Mouse (Mus musculus): ENCODE measurements around the gene Aff4. TPM values are rescaled to one million over a fixed set of nuclear protein-coding genes. Genes with fewer than 3 reads are reported as not detected.
"Not testable (repeated sequence)": the region's sequence is repeated elsewhere in the genome, so short reads cannot be mapped to it uniquely, and the experiment has no call there.

Aff4 gene
- total and polyA plus RNA-seq, 3 experiments, result 19.8 to 50.6 (median 22.1) TPM

GRCm38 (mm10) chr11:53316996-53317395 lies 33.6 kb upstream of the Aff4 start:
- no peak for DNase-seq (ENCODE audit: extremely low read depth)
- Histone ChIP-seq H3K9me3 (replicated peaks; ENCODE audit: low read length) (no peaks in the 10 kb centered on the region), H3K4me3 (replicated peaks in 1 of 3; ENCODE audit: low read depth in 2 of 3, low read length in 2 of 3, poor library complexity in 1 of 3) (no peak overlapping the region), H3K36me3 (replicated peaks in 1 of 2; ENCODE audit: control insufficient read depth in 1 of 2, insufficient read depth in 1 of 2, low read length in 1 of 2) (no peaks in the 10 kb centered on the region), H3K4me2 (ENCODE audit: insufficient read depth, low read depth, poor library complexity, severe bottlenecking) (no peak overlapping the region), H3K27ac (ENCODE audit: insufficient read depth, low read depth) (no peak overlapping the region), H3K79me2 (replicated peaks; ENCODE audit: control insufficient read depth, extremely low read depth, insufficient read depth, poor library complexity, severe bottlenecking) (no peaks in the 10 kb centered on the region), H3K4me1 (ENCODE audit: control insufficient read depth in 1 of 2, insufficient read depth in 2 of 2) (peaks cover 0 to 8% of the 10 kb centered on the region in 2 experiments; a peak in 2 of 4 replicates), H3K9ac (ENCODE audit: insufficient read depth, low read depth) (no peak overlapping the region), H3K27me3 (replicated peaks) (no peaks in the 10 kb centered on the region)
- TF ChIP-seq E2F4 (IDR thresholded peaks at IDR 0.05; ENCODE audit: insufficient replicate concordance, low read depth, low read length) (no peak), UBTF (IDR thresholded peaks at IDR 0.05; ENCODE audit: low read depth, low read length) (no peak), MAX (IDR thresholded peaks at IDR 0.05; ENCODE audit: low read length) (no peak), BHLHE40 (IDR thresholded peaks at IDR 0.05; ENCODE audit: low read depth, low read length) (no peak), POLR2AphosphoS2 (IDR thresholded peaks at IDR 0.05; ENCODE audit: low read depth, low read length) (no peak), CHD1 (IDR thresholded peaks at IDR 0.05; ENCODE audit: low read depth, low read length) (no peak), GABPA (IDR thresholded peaks at IDR 0.05; ENCODE audit: insufficient replicate concordance, low read depth, low read length) (no peak)
- dilution Hi-C loops (cut with MboI; ENCODE audit: extremely low pct_ligation_motif_present, extremely low pct_unique_long_range_greater_than_20kb, low sequenced_read_pairs) (no loop called here), in situ Hi-C loops (cut with MboI; ENCODE audit: low pct_ligation_motif_present, low pct_unique_long_range_greater_than_20kb, low sequenced_read_pairs) (no loop called here)

- no peaks in the 10 kb centered on the region for H3K4me1 ChIP-seq (ENCODE audit: control insufficient read depth in 1 of 2, insufficient read depth in 2 of 2)
- dilution Hi-C loops (cut with MboI; ENCODE audit: extremely low pct_ligation_motif_present, extremely low pct_unique_long_range_greater_than_20kb, low sequenced_read_pairs), result no loop called here
- H3K4me3 ChIP-seq (replicated peaks in 1 of 3; ENCODE audit: low read depth in 2 of 3, low read length in 2 of 3, poor library complexity in 1 of 3), result no peak overlapping the region
- no peak overlapping the region for H3K4me2 ChIP-seq (ENCODE audit: insufficient read depth, low read depth, poor library complexity, severe bottlenecking)
- no peak for DNase-seq (ENCODE audit: extremely low read depth)
- no peaks in the 10 kb centered on the region for H3K9me3 ChIP-seq (replicated peaks; ENCODE audit: low read length)
- no peaks in the 10 kb centered on the region for H3K27me3 ChIP-seq (replicated peaks)
- H3K36me3 ChIP-seq (replicated peaks in 1 of 2; ENCODE audit: control insufficient read depth in 1 of 2, insufficient read depth in 1 of 2, low read length in 1 of 2), result no peaks in the 10 kb centered on the region
- no peak overlapping the region for H3K9ac ChIP-seq (ENCODE audit: insufficient read depth, low read depth)
- no peak for TF ChIP-seq RCOR1 (conservative IDR thresholded peaks at IDR 0.05; ENCODE audit: low read depth, low read length)
- TF ChIP-seq IRF4 (IDR thresholded peaks at IDR 0.05; ENCODE audit: low read depth, low read length), result no peak
- no peak for TF ChIP-seq RAD21 (IDR thresholded peaks at IDR 0.05; ENCODE audit: low read depth, low read length)
- TF ChIP-seq BHLHE40 (IDR thresholded peaks at IDR 0.05; ENCODE audit: low read depth, low read length), result no peak
- TF ChIP-seq ZMIZ1 (IDR thresholded peaks at IDR 0.05; ENCODE audit: low read depth, low read length), result no peak
- no peak for TF ChIP-seq HCFC1 (IDR thresholded peaks at IDR 0.05; ENCODE audit: low read depth, low read length)
- no peaks in the 10 kb centered on the region for H3K79me2 ChIP-seq (replicated peaks; ENCODE audit: control insufficient read depth, extremely low read depth, insufficient read depth, poor library complexity, severe bottlenecking)
- H3K27ac ChIP-seq (ENCODE audit: insufficient read depth, low read depth), result no peak overlapping the region
- in situ Hi-C loops (cut with MboI; ENCODE audit: low pct_ligation_motif_present, low pct_unique_long_range_greater_than_20kb, low sequenced_read_pairs), result no loop called here
These were observed 32.6 kb upstream of the Aff4 start for GRCm38 (mm10) chr11:53318041-53318440.

- H3K4me3 ChIP-seq (replicated peaks in 1 of 3; ENCODE audit: low read depth in 2 of 3, low read length in 2 of 3, poor library complexity in 1 of 3); H3K9ac ChIP-seq (ENCODE audit: insufficient read depth, low read depth); dilution Hi-C loops (cut with MboI; ENCODE audit: extremely low pct_ligation_motif_present, extremely low pct_unique_long_range_greater_than_20kb, low sequenced_read_pairs); H3K9me3 ChIP-seq (replicated peaks; ENCODE audit: low read length); DNase-seq (ENCODE audit: extremely low read depth); H3K4me2 ChIP-seq (ENCODE audit: insufficient read depth, low read depth, poor library complexity, severe bottlenecking); H3K27me3 ChIP-seq (replicated peaks); H3K4me1 ChIP-seq (ENCODE audit: control insufficient read depth in 1 of 2, insufficient read depth in 2 of 2); in situ Hi-C loops (cut with MboI; ENCODE audit: low pct_ligation_motif_present, low pct_unique_long_range_greater_than_20kb, low sequenced_read_pairs); H3K27ac ChIP-seq (ENCODE audit: insufficient read depth, low read depth); H3K79me2 ChIP-seq (replicated peaks; ENCODE audit: control insufficient read depth, extremely low read depth, insufficient read depth, poor library complexity, severe bottlenecking); H3K36me3 ChIP-seq (replicated peaks in 1 of 2; ENCODE audit: control insufficient read depth in 1 of 2, insufficient read depth in 1 of 2, low read length in 1 of 2): not testable (repeated sequence)
These were observed 32.1 kb upstream of the Aff4 start for GRCm38 (mm10) chr11:53318568-53318967.

GRCm38 (mm10) chr11:53319867-53320266 lies 30.8 kb upstream of the Aff4 start:
- not testable (repeated sequence) for H3K79me2 ChIP-seq (replicated peaks; ENCODE audit: control insufficient read depth, extremely low read depth, insufficient read depth, poor library complexity, severe bottlenecking); H3K4me3 ChIP-seq (replicated peaks in 1 of 3; ENCODE audit: low read depth in 2 of 3, low read length in 2 of 3, poor library complexity in 1 of 3)

More at GRCm38 (mm10) chr11:53319867-53320266, 30.8 kb upstream of the Aff4 start:
- DNase-seq (ENCODE audit: extremely low read depth); in situ Hi-C loops (cut with MboI; ENCODE audit: low pct_ligation_motif_present, low pct_unique_long_range_greater_than_20kb, low sequenced_read_pairs); H3K27ac ChIP-seq (ENCODE audit: insufficient read depth, low read depth); H3K9me3 ChIP-seq (replicated peaks; ENCODE audit: low read length); H3K4me2 ChIP-seq (ENCODE audit: insufficient read depth, low read depth, poor library complexity, severe bottlenecking); H3K36me3 ChIP-seq (replicated peaks in 1 of 2; ENCODE audit: control insufficient read depth in 1 of 2, insufficient read depth in 1 of 2, low read length in 1 of 2); H3K27me3 ChIP-seq (replicated peaks); H3K4me1 ChIP-seq (ENCODE audit: control insufficient read depth in 1 of 2, insufficient read depth in 2 of 2); H3K9ac ChIP-seq (ENCODE audit: insufficient read depth, low read depth); dilution Hi-C loops (cut with MboI; ENCODE audit: extremely low pct_ligation_motif_present, extremely low pct_unique_long_range_greater_than_20kb, low sequenced_read_pairs): not testable (repeated sequence)
